ENCODE assay signal across 13 mouse cellular contexts in the genomic region with DNA sequence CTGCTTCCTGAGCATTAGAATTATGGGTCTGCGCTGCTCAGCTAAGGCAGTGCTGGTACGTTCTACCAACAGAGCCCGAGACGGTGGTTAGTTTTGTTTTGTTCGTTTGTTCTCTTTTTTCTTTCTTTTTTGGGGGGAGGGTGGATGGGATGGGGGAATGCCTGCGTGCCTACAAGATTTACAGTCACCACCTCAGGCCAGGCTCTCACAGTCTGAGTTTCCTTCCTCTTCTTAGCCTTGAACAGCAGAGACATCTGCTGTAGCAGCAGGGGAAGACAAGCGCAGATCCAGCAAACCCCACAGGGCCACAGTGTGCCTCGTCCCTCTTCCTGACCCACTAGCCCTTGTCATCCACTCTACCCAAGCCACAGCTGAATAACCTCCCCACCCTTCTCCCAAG. TPM values are rescaled to one million over a fixed set of nuclear protein-coding genes. Genes with fewer than 3 reads are reported as not detected.
A peak's percentile ranks its signal among the peaks of the same experiment; 100 is the strongest.
DNase-seq lines count a peak whose midpoint lies in the region; ATAC-seq and TF ChIP-seq lines count a peak whose summit lies in the region.
"Had no signal": no experiment of that assay in that cellular context is flagged by ENCODE, and none has a peak within 500 bp of the region (broad histone marks: within the 10 kb centered on the region; RNA-seq: fewer than 3 reads in every experiment).

No protein-coding gene starts in this region.

- H3K27me3 ChIP-seq in liver, embryonic 12.5 days (replicated peaks): no peaks in the 10 kb centered on the region
- H3K27me3 ChIP-seq in liver, embryonic 16.5 days (ENCODE audit: control insufficient read depth, insufficient read depth, low read depth, low read length): no peaks in the 10 kb centered on the region
- H3K27me3 ChIP-seq in thymus, adult 2 months (ENCODE audit: control insufficient read depth, insufficient read depth, low read length): no peaks in the 10 kb centered on the region
- H3K27me3 ChIP-seq: embryonic facial prominence, embryonic 12.5 days; limb, embryonic 12.5 days had no signal

- H3K4me3 ChIP-seq in liver, embryonic 12.5 days: no peak overlapping the region
- H3K4me3 ChIP-seq in liver, embryonic 16.5 days (ENCODE audit: low read depth, low read length): no peak overlapping the region
- no peak overlapping the region for H3K4me3 ChIP-seq in thymus, adult 2 months (ENCODE audit: control insufficient read depth, insufficient read depth, low read length)
- H3K4me3 ChIP-seq: embryonic facial prominence, embryonic 12.5 days; limb, embryonic 12.5 days had no signal

- no peaks in the 10 kb centered on the region for H3K9me3 ChIP-seq in liver, embryonic 12.5 days (replicated peaks)
- H3K9me3 ChIP-seq in liver, embryonic 16.5 days (replicated peaks; ENCODE audit: control insufficient read depth, low read length): no peaks in the 10 kb centered on the region
- H3K9me3 ChIP-seq: embryonic facial prominence, embryonic 12.5 days; limb, embryonic 12.5 days had no signal

- DNase-seq in liver: peak; percentile 31
- DNase-seq in T-cell, adult 2 months (ENCODE audit: low spot score): peak; percentile 35
- peak; percentile 54 for DNase-seq in thymus, adult 2 months
- DNase-seq in layer of hippocampus, adult 18-20 months (ENCODE audit: low spot score in 2 of 2): no peak
- DNase-seq in adrenal gland, postnatal 14 days: no peak
- DNase-seq in cerebellum, postnatal 4 days (ENCODE audit: low spot score in 2 of 2): no peak
- DNase-seq: forebrain, postnatal 0 days; layer of hippocampus, adult 9-11 months had no signal

- no peaks in the 10 kb centered on the region for H3K36me3 ChIP-seq in liver, embryonic 12.5 days
- no peaks in the 10 kb centered on the region for H3K36me3 ChIP-seq in liver, embryonic 16.5 days (ENCODE audit: control insufficient read depth, insufficient read depth)
- no peaks in the 10 kb centered on the region for H3K36me3 ChIP-seq in thymus, adult 2 months (ENCODE audit: control insufficient read depth, insufficient read depth, low read length)
- H3K36me3 ChIP-seq: embryonic facial prominence, embryonic 12.5 days had no signal

- no peak for TF ChIP-seq CTCF in thymus, adult 2 months (IDR thresholded peaks at IDR 0.05; ENCODE audit: borderline replicate concordance, control insufficient read depth, extremely low read depth, insufficient read depth, low read length, poor library complexity)

- no peak overlapping the region for H3K27ac ChIP-seq in liver, embryonic 12.5 days
- H3K27ac ChIP-seq in liver, embryonic 16.5 days (ENCODE audit: low read length): no peak overlapping the region
- H3K27ac ChIP-seq in thymus, adult 2 months (ENCODE audit: control insufficient read depth, insufficient read depth, low read length): peak overlapping the region; percentile 20; the same call in 1 of the 2 replicates
- H3K27ac ChIP-seq: embryonic facial prominence, embryonic 12.5 days; limb, embryonic 12.5 days had no signal

- peaks cover 26% of the 10 kb centered on the region for H3K4me1 ChIP-seq in liver, embryonic 12.5 days
- peaks cover 12% of the 10 kb centered on the region for H3K4me1 ChIP-seq in liver, embryonic 16.5 days (ENCODE audit: control insufficient read depth, low read depth, low read length)
- peaks cover 49% of the 10 kb centered on the region for H3K4me1 ChIP-seq in thymus, adult 2 months (replicated peaks; ENCODE audit: control insufficient read depth, insufficient read depth, low read length)
- H3K4me1 ChIP-seq: embryonic facial prominence, embryonic 12.5 days; limb, embryonic 12.5 days had no signal

- no peak for ATAC-seq in liver, embryonic 12.5 days
- ATAC-seq in liver, embryonic 16.5 days (ENCODE audit: low read depth): peak; percentile 31
- ATAC-seq: forebrain, postnatal 0 days; midbrain, embryonic 16.5 days had no signal

- WGBS in liver, embryonic 12.5 days (ENCODE audit: insufficient replicate concordance): 38% methylated on average over 8 of the region's 8 CpGs
- 17% methylated on average over 8 of the region's 8 CpGs for WGBS in liver, embryonic 16.5 days (ENCODE audit: insufficient replicate concordance)
- WGBS in thymus, adult 2 months: 17% methylated on average over 8 of the region's 8 CpGs

- no peak overlapping the region for H3K4me2 ChIP-seq in liver, embryonic 12.5 days
- H3K4me2 ChIP-seq in liver, embryonic 16.5 days (ENCODE audit: low read depth, low read length): peak overlapping the region; percentile 19; the same call in 1 of the 2 replicates
- H3K4me2 ChIP-seq: embryonic facial prominence, embryonic 12.5 days; limb, embryonic 12.5 days had no signal

- no peak overlapping the region for H3K9ac ChIP-seq in liver, embryonic 12.5 days
- H3K9ac ChIP-seq in liver, embryonic 16.5 days (ENCODE audit: low read depth, low read length): no peak overlapping the region
- H3K9ac ChIP-seq: embryonic facial prominence, embryonic 12.5 days; forebrain, postnatal 0 days; limb, embryonic 12.5 days had no signal

- TF ChIP-seq POLR2A in thymus, adult 2 months (IDR thresholded peaks at IDR 0.05; ENCODE audit: control insufficient read depth, extremely low read depth, insufficient read depth, low read length, poor library complexity): no peak

RNA-seq across cellular contexts. Expression of gene Bckdha, which starts 7.5 kb away (rescaled TPM):
- 21.0 and 21.7 TPM in 2 replicates for polyA plus RNA-seq in liver, embryonic 12.5 days (2016; fragmentation: Nextera tagmentation; extraction: Ambion mirVana)
- polyA plus RNA-seq in liver, embryonic 16.5 days (2015; fragmentation: Nextera tagmentation; extraction: Ambion mirVana): 36.7 and 43.1 TPM in 2 replicates
- 166 and 181 TPM in 2 replicates for polyA plus RNA-seq in thymus, adult 2 months (2012; rRNA removed)
- 10 to 100 TPM; 37.0 to 41.2 TPM for total RNA-seq in layer of hippocampus, adult 18-20 months (2021)
- 255 and 258 TPM in 2 replicates for total RNA-seq in adrenal gland, postnatal 14 days (2021)

RNA-seq across cellular contexts. Expression of gene Exosc5, which starts 7.7 kb away (rescaled TPM):
- 80.4 and 82.2 TPM in 2 replicates for polyA plus RNA-seq in liver, embryonic 12.5 days (2016; fragmentation: Nextera tagmentation; extraction: Ambion mirVana)
- polyA plus RNA-seq in liver, embryonic 16.5 days (2015; fragmentation: Nextera tagmentation; extraction: Ambion mirVana): 39.1 and 40.7 TPM in 2 replicates
- polyA plus RNA-seq in thymus, adult 2 months (2012; rRNA removed): 141 and 146 TPM in 2 replicates
- 10 to 100 TPM; 25.8 to 30.4 TPM for total RNA-seq in layer of hippocampus, adult 18-20 months (2021)
- total RNA-seq in adrenal gland, postnatal 14 days (2021): 43.3 and 53.2 TPM in 2 replicates

RNA-seq across cellular contexts. Expression of gene Tmem91, which starts 23.7 kb away (rescaled TPM):
- 2.0 and 3.2 TPM in 2 replicates for polyA plus RNA-seq in liver, embryonic 12.5 days (2016; fragmentation: Nextera tagmentation; extraction: Ambion mirVana)
- 0.78 and 1.3 TPM in 2 replicates for polyA plus RNA-seq in liver, embryonic 16.5 days (2015; fragmentation: Nextera tagmentation; extraction: Ambion mirVana)
- polyA plus RNA-seq in thymus, adult 2 months (2012; rRNA removed): 1.4 and 2.9 TPM in 2 replicates
- 10 to 100 TPM in 1 of 2 experiments, 1 to 10 TPM in 1; 8.4 to 10.9 TPM for total RNA-seq in layer of hippocampus, adult 18-20 months (2021)
- total RNA-seq in adrenal gland, postnatal 14 days (2021): 0.78 and 0.86 TPM in 2 replicates

RNA-seq across cellular contexts. Expression of gene B3gnt8, which starts 24.8 kb away (rescaled TPM):
- polyA plus RNA-seq in liver, embryonic 12.5 days (2016; fragmentation: Nextera tagmentation; extraction: Ambion mirVana): 2.6 and 2.9 TPM in 2 replicates
- 2.9 and 3.1 TPM in 2 replicates for polyA plus RNA-seq in liver, embryonic 16.5 days (2015; fragmentation: Nextera tagmentation; extraction: Ambion mirVana)
- polyA plus RNA-seq in thymus, adult 2 months (2012; rRNA removed): 28.7 and 32.8 TPM in 2 replicates
- 1 to 10 TPM in 1 of 2 experiments, under 1 TPM in 1; 0.61 to 1.3 TPM for total RNA-seq in layer of hippocampus, adult 18-20 months (2021)
- total RNA-seq in adrenal gland, postnatal 14 days (2021): 3.6 and 6.2 TPM in 2 replicates

RNA-seq across cellular contexts. Expression of gene B9d2, which starts 29.3 kb away (rescaled TPM):
- 24.9 and 29.5 TPM in 2 replicates for polyA plus RNA-seq in liver, embryonic 12.5 days (2016; fragmentation: Nextera tagmentation; extraction: Ambion mirVana)
- 20.1 and 21.0 TPM in 2 replicates for polyA plus RNA-seq in liver, embryonic 16.5 days (2015; fragmentation: Nextera tagmentation; extraction: Ambion mirVana)
- polyA plus RNA-seq in thymus, adult 2 months (2012; rRNA removed): 153 and 164 TPM in 2 replicates
- 10 to 100 TPM; 22.2 to 26.3 TPM for total RNA-seq in layer of hippocampus, adult 18-20 months (2021)
- 17.8 TPM in 2 replicates for total RNA-seq in adrenal gland, postnatal 14 days (2021)

Comparison
In these comparisons a context has a peak if more than half of its experiments do, and no peak if none do; other contexts are left out.
1. DNase-seq: peak in liver (single experiment), T-cell, adult 2 months (single experiment) and thymus, adult 2 months (single experiment); none in layer of hippocampus, adult 18-20 months (0 of 2), adrenal gland, postnatal 14 days (single experiment) and cerebellum, postnatal 4 days (0 of 2).